Mouse (Mus musculus): ENCODE measurements around the gene Tbc1d19. TPM values are rescaled to one million over a fixed set of nuclear protein-coding genes. Genes with fewer than 3 reads are reported as not detected.
A peak's percentile ranks its signal among the peaks of the same experiment; 100 is the strongest.

Gene Tbc1d19
- polyA plus RNA-seq, 1 experiment from 2014 or later: 9.9 TPM

GRCm38 (mm10) chr5:53939026-53939425, 129.6 kb downstream of the Tbc1d19 start:
- 82% methylated on average over 7 of the region's 7 CpGs for WGBS (ENCODE audit: insufficient replicate concordance)
- Histone ChIP-seq H3K27me3 (replicated peaks) (no peaks in the 10 kb centered on the region), H3K36me3 (no peaks in the 10 kb centered on the region), H3K4me2 (no peak overlapping the region), H3K9me3 (replicated peaks) (no peaks in the 10 kb centered on the region), H3K9ac (no peak overlapping the region), H3K27ac (no peak overlapping the region), H3K4me1 (no peaks in the 10 kb centered on the region), H3K4me3 (no peak overlapping the region)
- no peak for ATAC-seq

- Histone ChIP-seq H3K36me3 (no peaks in the 10 kb centered on the region), H3K4me2 (no peak overlapping the region), H3K9ac (no peak overlapping the region), H3K27me3 (replicated peaks) (no peaks in the 10 kb centered on the region), H3K27ac (no peak overlapping the region), H3K9me3 (replicated peaks) (no peaks in the 10 kb centered on the region), H3K4me1 (no peaks in the 10 kb centered on the region), H3K4me3 (no peak overlapping the region)
- ATAC-seq: no peak
- 55% methylated on average over 11 of the region's 11 CpGs for WGBS (ENCODE audit: insufficient replicate concordance)
Measured at GRCm38 (mm10) chr5:53941322-53942024, 132.1 kb downstream of the Tbc1d19 start.

- 63% methylated on average over 4 of the region's 4 CpGs for WGBS (ENCODE audit: insufficient replicate concordance)
- H3K4me3 ChIP-seq: no peak overlapping the region
- no peak overlapping the region for H3K9ac ChIP-seq
- H3K4me2 ChIP-seq: no peak overlapping the region
- no peaks in the 10 kb centered on the region for H3K36me3 ChIP-seq
- ATAC-seq: no peak
- no peaks in the 10 kb centered on the region for H3K27me3 ChIP-seq (replicated peaks)
- H3K4me1 ChIP-seq: no peaks in the 10 kb centered on the region
- no peak overlapping the region for H3K27ac ChIP-seq
- H3K9me3 ChIP-seq (replicated peaks): no peaks in the 10 kb centered on the region
Measured at GRCm38 (mm10) chr5:53942332-53942731, 132.9 kb downstream of the Tbc1d19 start.

GRCm38 (mm10) chr5:53943321-53943857, 134.0 kb downstream of the Tbc1d19 start:
- no peak overlapping the region for H3K4me3 ChIP-seq
- WGBS (ENCODE audit: insufficient replicate concordance): 49% methylated on average over 11 of the region's 11 CpGs
- no peaks in the 10 kb centered on the region for H3K36me3 ChIP-seq
- H3K4me1 ChIP-seq: no peaks in the 10 kb centered on the region
- H3K27ac ChIP-seq: no peak overlapping the region
- no peak overlapping the region for H3K9ac ChIP-seq
- H3K9me3 ChIP-seq (replicated peaks): no peaks in the 10 kb centered on the region
- H3K27me3 ChIP-seq (replicated peaks): no peaks in the 10 kb centered on the region
- H3K4me2 ChIP-seq: no peak overlapping the region
- no peak for ATAC-seq

GRCm38 (mm10) chr5:53946747-53947146, 137.3 kb downstream of the Tbc1d19 start:
- no peaks in the 10 kb centered on the region for H3K4me1 ChIP-seq
- no peak overlapping the region for H3K9ac ChIP-seq
- WGBS (ENCODE audit: insufficient replicate concordance): 68% methylated on average over 8 of the region's 8 CpGs
- H3K9me3 ChIP-seq (replicated peaks): no peaks in the 10 kb centered on the region
- H3K27me3 ChIP-seq (replicated peaks): no peaks in the 10 kb centered on the region
- no peak overlapping the region for H3K27ac ChIP-seq
- no peak overlapping the region for H3K4me2 ChIP-seq
- H3K36me3 ChIP-seq: no peaks in the 10 kb centered on the region
- ATAC-seq: no peak
- no peak overlapping the region for H3K4me3 ChIP-seq

GRCm38 (mm10) chr5:53947549-53948183, 138.3 kb downstream of the Tbc1d19 start:
- Histone ChIP-seq H3K27me3 (replicated peaks) (no peaks in the 10 kb centered on the region), H3K4me2 (no peak overlapping the region), H3K27ac (no peak overlapping the region), H3K36me3 (no peaks in the 10 kb centered on the region), H3K9me3 (replicated peaks) (no peaks in the 10 kb centered on the region), H3K4me3 (no peak overlapping the region), H3K9ac (no peak overlapping the region), H3K4me1 (no peaks in the 10 kb centered on the region)
- 51% methylated on average over 9 of the region's 9 CpGs for WGBS (ENCODE audit: insufficient replicate concordance)
- no peak for ATAC-seq

- Histone ChIP-seq H3K4me3 (no peak overlapping the region), H3K4me1 (no peaks in the 10 kb centered on the region), H3K36me3 (no peaks in the 10 kb centered on the region), H3K9ac (no peak overlapping the region), H3K4me2 (no peak overlapping the region), H3K9me3 (replicated peaks) (no peaks in the 10 kb centered on the region), H3K27ac (no peak overlapping the region), H3K27me3 (replicated peaks) (no peaks in the 10 kb centered on the region)
- 31% methylated on average over 8 of the region's 8 CpGs for WGBS (ENCODE audit: insufficient replicate concordance)
- 0 out of 2 replicates have a peak, but pooled peaks have one; percentile 13 for ATAC-seq
Measured at GRCm38 (mm10) chr5:53948606-53949266, 139.3 kb downstream of the Tbc1d19 start.

- no peak overlapping the region for H3K4me2 ChIP-seq
- ATAC-seq: no peak
Measured at GRCm38 (mm10) chr5:53950189-53950588, 140.8 kb downstream of the Tbc1d19 start.

GRCm38 (mm10) chr5:53953216-53953615, 143.8 kb downstream of the Tbc1d19 start:
- no peak for ATAC-seq
- H3K4me2 ChIP-seq: no peak overlapping the region
- H3K36me3 ChIP-seq: no peaks in the 10 kb centered on the region
- no peak overlapping the region for H3K4me3 ChIP-seq
- no peaks in the 10 kb centered on the region for H3K27me3 ChIP-seq (replicated peaks)
- H3K4me1 ChIP-seq: no peaks in the 10 kb centered on the region
- H3K27ac ChIP-seq: no peak overlapping the region
- H3K9me3 ChIP-seq (replicated peaks): no peaks in the 10 kb centered on the region
- H3K9ac ChIP-seq: no peak overlapping the region

More at GRCm38 (mm10) chr5:53950189-53950588, 140.8 kb downstream of the Tbc1d19 start:
- Histone ChIP-seq H3K36me3 (no peaks in the 10 kb centered on the region), H3K27ac (no peak overlapping the region), H3K9ac (no peak overlapping the region), H3K27me3 (replicated peaks) (no peaks in the 10 kb centered on the region), H3K4me1 (no peaks in the 10 kb centered on the region), H3K9me3 (replicated peaks) (no peaks in the 10 kb centered on the region), H3K4me3 (no peak overlapping the region)
- 58% methylated on average over 7 of the region's 7 CpGs for WGBS (ENCODE audit: insufficient replicate concordance)

Other genes starting within 250 kb of the Tbc1d19 start
- 0.08 and 0.12 TPM in 2 replicates for gene Cckar, start 101.9 kb upstream of the Tbc1d19 start, polyA plus RNA-seq (2016; fragmentation: Nextera tagmentation; extraction: Ambion mirVana)
- gene Stim2, start 188.9 kb downstream of the Tbc1d19 start, polyA plus RNA-seq (2016; fragmentation: Nextera tagmentation; extraction: Ambion mirVana): 8.1 and 9.1 TPM in 2 replicates

Data from liver, embryonic 12.5 days (tissue).